16 mouse cellular contexts compared by ENCODE assay signal in the genomic region with DNA sequence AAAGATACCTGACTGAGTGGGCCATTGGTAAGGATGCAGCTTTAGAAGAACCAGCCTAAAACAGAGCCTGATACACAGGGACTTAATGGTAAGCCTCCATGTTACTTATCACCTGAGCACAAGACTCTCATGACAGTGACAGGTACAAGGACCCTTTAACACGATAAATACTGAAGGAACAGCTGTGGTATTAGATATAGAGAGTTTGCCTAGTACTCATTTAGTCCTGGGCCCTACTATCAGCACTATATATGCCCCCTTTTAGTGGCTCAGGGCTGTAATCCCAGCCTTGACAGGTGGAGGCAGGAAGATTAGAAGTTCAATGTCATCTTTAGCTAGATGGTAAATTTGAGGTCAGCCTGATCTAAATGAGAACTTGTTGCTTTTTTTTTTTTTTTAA.
"Had no signal": no experiment of that assay in that cellular context is flagged by ENCODE, and none has a peak within 500 bp of the region (broad histone marks: within the 10 kb centered on the region; RNA-seq: fewer than 3 reads in every experiment).

No protein-coding gene starts in this region.

- H3K27me3 ChIP-seq: liver, embryonic 15.5 days; lung, embryonic 15.5 days; neural tube, embryonic 12.5 days had no signal

- H3K27ac ChIP-seq: liver, embryonic 15.5 days; lung, embryonic 15.5 days; macrophage; midbrain, embryonic 12.5 days; neural tube, embryonic 12.5 days had no signal

- H3K36me3 ChIP-seq: liver, embryonic 15.5 days; lung, embryonic 15.5 days; midbrain, embryonic 12.5 days; neural tube, embryonic 12.5 days had no signal

- DNase-seq: liver, postnatal 0 days; lung, adult 2 months; lung, postnatal 14 days; lung, postnatal 36 days; midbrain, embryonic 14.5 days; right cerebral cortex, postnatal 25 days; right cerebral cortex, postnatal 4 days; spleen, adult 18-20 months; thymus, adult 18-20 months; thymus, postnatal 14 days; thymus, postnatal 36 days had no signal

- H3K9me3 ChIP-seq: liver, embryonic 15.5 days; lung, embryonic 15.5 days; midbrain, embryonic 12.5 days; neural tube, embryonic 12.5 days had no signal

- H3K4me3 ChIP-seq: liver, embryonic 15.5 days; lung, embryonic 15.5 days; neural tube, embryonic 12.5 days had no signal

- H3K9ac ChIP-seq: liver, embryonic 15.5 days; liver, postnatal 0 days; lung, embryonic 15.5 days; midbrain, embryonic 12.5 days; neural tube, embryonic 12.5 days had no signal
